Mouse (Mus musculus) heart, postnatal 0 days (tissue): ENCODE measurements around the gene Mfrp.

Source experiments
- CTCF ChIP-seq: IDR thresholded peaks from 2 replicates; pipeline ENCODE4 v1.5.1; 2016; ENCODE audit warnings: antibody characterized with exemption, control low read depth, low read depth
- EP300 ChIP-seq: IDR thresholded peaks from 2 replicates; pipeline ENCODE4 v1.6.1; 2016; ENCODE audit warnings: antibody characterized with exemption, low read depth

DNA sequence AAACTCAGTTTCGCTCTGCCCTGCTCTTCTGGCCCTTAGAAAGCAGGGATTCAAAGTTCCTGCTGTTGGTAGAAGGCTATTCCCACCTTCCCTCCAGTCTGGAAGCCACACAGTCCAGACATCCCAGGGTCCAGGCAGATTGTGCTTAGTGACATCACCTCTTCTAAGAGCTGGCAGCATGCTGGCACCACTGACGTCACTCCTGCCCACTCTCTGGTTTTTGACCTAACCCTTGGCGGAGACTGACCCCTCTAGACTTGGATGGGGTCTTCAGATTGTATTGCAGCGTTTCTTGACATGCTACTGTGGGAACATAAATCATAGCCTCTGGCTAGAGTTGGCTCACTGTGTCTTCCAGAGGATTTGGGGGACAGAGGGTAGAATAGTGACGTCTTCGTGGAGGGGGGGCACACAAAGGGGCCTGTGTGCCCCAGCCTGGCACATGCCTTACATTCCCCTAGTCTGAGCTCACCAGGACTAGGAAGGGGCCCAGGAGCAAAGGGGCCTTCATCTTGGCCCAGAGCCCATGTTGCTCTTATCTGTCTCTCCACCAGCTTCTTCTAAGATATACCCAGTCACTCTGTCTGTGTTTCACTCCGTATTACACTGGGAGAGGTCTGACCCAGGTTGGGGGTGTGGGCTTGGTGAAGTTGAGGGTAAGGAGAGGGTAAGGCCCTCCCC lies 34.3 kb downstream of the Mfrp start:
- TF ChIP-seq CTCF (no peak), EP300 (peak; percentile 22; the same call in 1 of the 2 replicates)
